Mouse (Mus musculus) fat pad, adult 2 months (tissue): ENCODE results near the gene Ttc30a2.

Source experiments
- DNase-seq: peaks from one replicate; pipeline ENCODE4 v3.0.0-alpha.2; 2011; ENCODE audit warnings: low read depth, low spot score; ENCODE audit errors: extremely low read depth

Ttc30a2 gene

GRCm38 (mm10) chr2:75929786-75930444 is 48.1 kb downstream of the Ttc30a2 start:
- no peak for DNase-seq

GRCm38 (mm10) chr2:75929141-75929540 is 48.8 kb downstream of the Ttc30a2 start:
- DNase-seq = no peak

- DNase-seq = no peak
Measured at GRCm38 (mm10) chr2:75928011-75928410, 50.0 kb downstream of the Ttc30a2 start.

- no peak for DNase-seq
Measured at GRCm38 (mm10) chr2:75926061-75926460, 51.9 kb downstream of the Ttc30a2 start.
